Mouse (Mus musculus) myocyte (in vitro differentiated cells): Measurements from ENCODE around the gene Asprv1.

ENCODE experiments used
- CEBPB ChIP-seq: IDR thresholded peaks from 2 replicates; pipeline ENCODE4 v1.6.1; 2011; ENCODE audit warnings: mild to moderate bottlenecking, moderate library complexity; ENCODE audit not compliant: poor library complexity, insufficient read depth, severe bottlenecking
- MAX ChIP-seq: IDR thresholded peaks from one replicate; pipeline ENCODE4 v1.6.1; 2011; ENCODE audit warnings: low read depth, mild to moderate bottlenecking, control low read depth
- POLR2A ChIP-seq: IDR thresholded peaks from one replicate; pipeline ENCODE4 v1.6.1; 2011; ENCODE audit warnings: low read depth, mild to moderate bottlenecking, control low read depth, moderate library complexity; ENCODE audit not compliant: insufficient read length
- POLR2AphosphoS2 ChIP-seq: IDR thresholded peaks from one replicate; pipeline ENCODE4 v1.6.1; 2011; ENCODE audit warnings: low read depth, control low read depth; ENCODE audit not compliant: insufficient read length
- TCF12 ChIP-seq: IDR thresholded peaks from one replicate; pipeline ENCODE4 v1.6.1; 2011; ENCODE audit warnings: mild to moderate bottlenecking, control low read depth; ENCODE audit not compliant: poor library complexity, insufficient read depth, severe bottlenecking
- USF1 ChIP-seq: IDR thresholded peaks from one replicate; pipeline ENCODE4 v1.6.1; 2011; ENCODE audit warnings: low read depth, mild to moderate bottlenecking, control low read depth, moderate library complexity

GRCm38 (mm10) chr6:86599951-86600414, 28.0 kb upstream of the Asprv1 start:
- no peak for TF ChIP-seq POLR2A
- no peak for TF ChIP-seq CEBPB
- no peak for TF ChIP-seq POLR2AphosphoS2
- TF ChIP-seq TCF12, result no peak
- no peak for TF ChIP-seq MAX
- no peak for TF ChIP-seq USF1
